ENCODE assay signal across 18 mouse cellular contexts in genomic region chr2:59226383-59226782, GRCm38 (mm10).
DNase-seq lines count a peak whose midpoint lies in the region; ATAC-seq and TF ChIP-seq lines count a peak whose summit lies in the region.
"Had no signal": no experiment of that assay in that cellular context is flagged by ENCODE, and none has a peak within 500 bp of the region (broad histone marks: within the 10 kb centered on the region; RNA-seq: fewer than 3 reads in every experiment).

No protein-coding gene starts in this region.

- no peak overlapping the region for H3K4me2 ChIP-seq in forebrain, embryonic 14.5 days (ENCODE audit: low read length)
- no peak overlapping the region for H3K4me2 ChIP-seq in forebrain, embryonic 12.5 days
- H3K4me2 ChIP-seq in heart, embryonic 12.5 days = no peak overlapping the region
- H3K4me2 ChIP-seq: hindbrain, embryonic 13.5 days had no signal

- intact Hi-C loops in left cerebral cortex, adult 2 months (cut with DNase I) = no loop called here

- H3K27me3 ChIP-seq in forebrain, embryonic 14.5 days (replicated peaks; ENCODE audit: control insufficient read depth, insufficient read depth, low read length) = no peaks in the 10 kb centered on the region
- H3K27me3 ChIP-seq in forebrain, embryonic 12.5 days = no peaks in the 10 kb centered on the region
- H3K27me3 ChIP-seq in heart, embryonic 12.5 days (replicated peaks) = no peaks in the 10 kb centered on the region
- H3K27me3 ChIP-seq: hindbrain, embryonic 13.5 days; Patski had no signal

- no peak overlapping the region for H3K4me3 ChIP-seq in forebrain, embryonic 14.5 days (ENCODE audit: low read depth, low read length)
- no peak overlapping the region for H3K4me3 ChIP-seq in forebrain, embryonic 12.5 days (replicated peaks)
- H3K4me3 ChIP-seq in heart, embryonic 12.5 days = no peak overlapping the region
- H3K4me3 ChIP-seq in left cerebral cortex, adult 2 months = no peak overlapping the region
- H3K4me3 ChIP-seq: embryonic facial prominence, embryonic 10.5 days; hindbrain, embryonic 13.5 days had no signal

- no peak for TF ChIP-seq POLR2A in brain, embryonic 14.5 days (IDR thresholded peaks at IDR 0.05; ENCODE audit: borderline replicate concordance, extremely low read depth, insufficient read depth, insufficient read length, poor library complexity, severe bottlenecking)

- H3K9ac ChIP-seq in forebrain, embryonic 14.5 days (ENCODE audit: low read length) = no peak overlapping the region
- no peak overlapping the region for H3K9ac ChIP-seq in forebrain, embryonic 12.5 days
- no peak overlapping the region for H3K9ac ChIP-seq in heart, embryonic 12.5 days
- H3K9ac ChIP-seq: hindbrain, embryonic 13.5 days had no signal

- DNase-seq in forebrain, embryonic 14.5 days (ENCODE audit: low spot score) = peak; percentile 24
- DNase-seq in heart, adult 11 months = peak; percentile 67
- DNase-seq in left cerebral cortex, adult 2 months (ENCODE audit: extremely low spot score in 1 of 2, low spot score in 2 of 2) = no peak
- DNase-seq in left cerebral cortex, adult 18-20 months (ENCODE audit: low spot score in 2 of 2) = no peak
- peak; percentile 49 for DNase-seq in brain, embryonic 14.5 days (ENCODE audit: low read depth)
- no peak for DNase-seq in kidney, adult 18-20 months
- DNase-seq: adrenal gland, adult 8-10 months; cerebellum, adult 9-11 months; gastrocnemius, postnatal 14 days; heart, postnatal 10 days; kidney, adult 11 months had no signal

- no peaks in the 10 kb centered on the region for H3K9me3 ChIP-seq in forebrain, embryonic 14.5 days (replicated peaks; ENCODE audit: control insufficient read depth, low read length)
- no peaks in the 10 kb centered on the region for H3K9me3 ChIP-seq in forebrain, embryonic 12.5 days
- no peaks in the 10 kb centered on the region for H3K9me3 ChIP-seq in heart, embryonic 12.5 days (replicated peaks)
- H3K9me3 ChIP-seq: embryonic facial prominence, embryonic 10.5 days; hindbrain, embryonic 13.5 days had no signal

- no peaks in the 10 kb centered on the region for H3K36me3 ChIP-seq in forebrain, embryonic 14.5 days (ENCODE audit: control insufficient read depth, insufficient read depth, low read length)
- no peaks in the 10 kb centered on the region for H3K36me3 ChIP-seq in forebrain, embryonic 12.5 days (replicated peaks)
- peaks cover 17% of the 10 kb centered on the region; the same call in 1 of the 2 replicates for H3K36me3 ChIP-seq in heart, embryonic 12.5 days
- H3K36me3 ChIP-seq: hindbrain, embryonic 13.5 days had no signal

- no peak for TF ChIP-seq CTCF in left cerebral cortex, adult 2 months (IDR thresholded peaks at IDR 0.05)
- no peak for TF ChIP-seq CTCF in brain, embryonic 14.5 days (IDR thresholded peaks at IDR 0.05; ENCODE audit: borderline replicate concordance, extremely low read depth, insufficient read depth, insufficient read length)

- H3K4me1 ChIP-seq in forebrain, embryonic 14.5 days (ENCODE audit: control insufficient read depth, insufficient read depth, low read length) = no peaks in the 10 kb centered on the region
- H3K4me1 ChIP-seq in forebrain, embryonic 12.5 days = peaks cover 4% of the 10 kb centered on the region; the same call in 1 of the 2 replicates
- H3K4me1 ChIP-seq in heart, embryonic 12.5 days (replicated peaks) = peaks cover 17% of the 10 kb centered on the region
- H3K4me1 ChIP-seq: hindbrain, embryonic 13.5 days had no signal

- no peak for ATAC-seq in forebrain, embryonic 14.5 days
- no peak for ATAC-seq in forebrain, embryonic 12.5 days (ENCODE audit: low FRiP score)
- ATAC-seq in heart, embryonic 12.5 days (ENCODE audit: insufficient number of reproducible peaks, low FRiP score) = no peak
- ATAC-seq: activated CD4-positive, CD25-positive, alpha-beta regulatory T cell, adult 4 months; hindbrain, postnatal 0 days; Patski had no signal

- no peak overlapping the region for H3K27ac ChIP-seq in forebrain, embryonic 14.5 days (ENCODE audit: low read depth, low read length)
- H3K27ac ChIP-seq in forebrain, embryonic 12.5 days = no peak overlapping the region
- H3K27ac ChIP-seq in heart, embryonic 12.5 days (ENCODE audit: poor library complexity, severe bottlenecking) = no peak overlapping the region
- H3K27ac ChIP-seq in left cerebral cortex, adult 2 months = peak overlapping the region; percentile 52
- H3K27ac ChIP-seq: embryonic facial prominence, embryonic 10.5 days; hindbrain, embryonic 13.5 days; hindbrain, postnatal 0 days had no signal

- WGBS in forebrain, embryonic 14.5 days = 86% methylated on average over 4 of the region's 4 CpGs
- 91% methylated on average over 4 of the region's 4 CpGs for WGBS in forebrain, embryonic 12.5 days
- 75% methylated on average over 4 of the region's 4 CpGs for WGBS in heart, embryonic 12.5 days

Comparison
In these comparisons a context has a peak if more than half of its experiments do, and no peak if none do; other contexts are left out.
1. DNase-seq: peak in forebrain, embryonic 14.5 days (single experiment), heart, adult 11 months (single experiment) and brain, embryonic 14.5 days (single experiment); none in left cerebral cortex, adult 2 months (0 of 2), left cerebral cortex, adult 18-20 months (0 of 2) and kidney, adult 18-20 months (single experiment).